Mouse (Mus musculus): ENCODE measurements around the gene Pld2. TPM values are rescaled to one million over a fixed set of nuclear protein-coding genes. Genes with fewer than 3 reads are reported as not detected.

Pld2 gene
- 7.3 TPM for total RNA-seq (2023)

GRCm38 (mm10) chr11:70539877-70540587 lies at the start of gene Pld2:
Pld2 (plus strand) TSS chr11:70540064.

GRCm38 (mm10) chr11:70504970-70505369 lies 34.9 kb upstream of the Pld2 start, which contains the start of gene Tm4sf5:
Tm4sf5 (plus strand) TSS chr11:70505244.

GRCm38 (mm10) chr11:70514288-70514687 lies 25.6 kb upstream of the Pld2 start, which contains the start of gene Vmo1:
Vmo1 (minus strand) TSS chr11:70514616.

DNA sequence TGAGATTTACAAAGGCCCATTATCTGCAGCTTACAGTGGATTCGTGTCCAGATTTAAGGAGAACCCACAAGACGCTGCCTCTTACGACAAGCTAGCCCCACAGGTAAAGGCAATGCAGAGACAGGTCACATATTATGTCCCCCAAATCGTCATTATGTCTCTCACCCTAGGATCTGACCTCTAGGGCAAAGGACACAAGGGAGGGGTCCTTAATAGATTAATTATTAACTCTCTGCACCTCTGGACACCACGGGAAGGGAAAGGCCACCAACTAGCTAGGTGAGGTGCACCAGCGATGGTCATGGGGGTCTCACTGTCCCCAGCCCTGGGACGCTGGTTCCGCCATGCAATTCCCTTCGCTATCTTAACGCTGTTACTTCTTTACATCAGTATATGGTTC lies 20.9 kb upstream of the Pld2 start, which contains the start of gene Gltpd2:
TSS of gene Gltpd2 (plus strand) at position 274 of the 400 bp plus-strand sequence.

GRCm38 (mm10) chr11:70525184-70525678 lies 14.6 kb upstream of the Pld2 start, which contains the start of gene Psmb6:
Psmb6 (plus strand) TSS chr11:70525367.

GRCm38 (mm10) chr11:70532839-70533238 lies 7.0 kb upstream of the Pld2 start, which contains the start of gene Gm40193:
Gm40193 (minus strand) TSS chr11:70532939.

DNA sequence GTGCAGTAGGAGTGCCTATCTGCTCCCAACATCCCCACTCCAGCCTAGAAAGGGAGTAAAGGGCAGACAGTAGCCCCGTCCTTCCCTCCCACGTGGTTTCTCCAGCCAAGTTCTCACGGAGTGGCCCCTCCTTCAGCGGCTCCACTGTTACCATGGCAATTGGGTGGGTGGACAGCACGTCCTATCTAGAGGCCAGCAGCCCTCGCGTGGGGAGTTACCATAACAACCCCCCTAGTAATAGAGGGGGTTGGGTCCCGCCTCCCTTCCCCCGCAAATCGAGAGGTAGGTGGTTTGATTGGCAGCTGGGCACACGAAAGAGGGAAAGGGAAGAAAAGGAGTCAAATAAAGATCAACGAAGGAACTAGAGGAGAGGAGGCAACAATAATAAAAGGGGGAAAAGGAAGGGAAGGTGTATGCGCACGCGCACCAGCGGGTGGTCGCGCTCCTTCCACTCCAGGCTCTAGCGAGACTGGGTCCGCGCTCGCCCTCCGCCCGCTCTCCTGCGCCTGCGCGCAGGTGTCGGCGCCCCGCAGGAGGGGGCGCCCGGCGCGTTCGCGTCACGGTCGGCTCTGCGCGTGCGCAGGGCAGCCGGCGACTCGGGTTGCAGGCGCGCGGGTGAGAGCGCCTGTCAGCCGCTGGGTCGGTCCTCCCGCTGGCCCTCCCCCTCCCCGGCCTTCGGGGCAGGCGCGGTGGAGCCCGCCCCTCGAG lies 22.6 kb downstream of the Pld2 start, which contains the start of gene Mink1:
TSS of gene Mink1 (plus strand) at position 595 of the 708 bp plus-strand sequence.

Other genes starting within 250 kb of the Pld2 start
- gene Alox12e, start 217.4 kb upstream of the Pld2 start, total RNA-seq (2023) = not detected
- gene Alox15, start 188.0 kb upstream of the Pld2 start, total RNA-seq (2023) = 0.68 TPM
- 27.0 TPM for gene Pelp1, start 130.0 kb upstream of the Pld2 start, total RNA-seq (2023)
- gene Arrb2, start 107.4 kb upstream of the Pld2 start, total RNA-seq (2023) = 347 TPM
- 39.9 TPM for gene Med11, start 88.1 kb upstream of the Pld2 start, total RNA-seq (2023)
- 1.1 TPM for gene Zmynd15, start 80.6 kb upstream of the Pld2 start, total RNA-seq (2023)
- gene Cxcl16, start 80.1 kb upstream of the Pld2 start, total RNA-seq (2023) = 2.3 TPM
- 1.5 TPM for gene Tm4sf5, start 34.8 kb upstream of the Pld2 start, total RNA-seq (2023)
- not detected for gene Vmo1, start 25.4 kb upstream of the Pld2 start, total RNA-seq (2023)
- not detected for gene Gltpd2, start 20.9 kb upstream of the Pld2 start, total RNA-seq (2023)
- 129 TPM for gene Psmb6, start 14.7 kb upstream of the Pld2 start, total RNA-seq (2023)
- not detected for gene Gm40193, start 7.1 kb upstream of the Pld2 start, total RNA-seq (2023)
- gene Mink1, start 22.8 kb downstream of the Pld2 start, total RNA-seq (2023) = 201 TPM
- 1.0 TPM for gene 4930544D05Rik, start 75.8 kb downstream of the Pld2 start, total RNA-seq (2023)
- gene Chrne, start 79.2 kb downstream of the Pld2 start, total RNA-seq (2023) = 3.2 TPM
- gene Gp1ba, start 99.1 kb downstream of the Pld2 start, total RNA-seq (2023) = not detected
- gene Rnf167, start 107.2 kb downstream of the Pld2 start, total RNA-seq (2023) = 233 TPM
- gene Slc25a11, start 107.4 kb downstream of the Pld2 start, total RNA-seq (2023) = 53.6 TPM
- 1,552 TPM for gene Pfn1, start 114.6 kb downstream of the Pld2 start, total RNA-seq (2023)
- gene Eno3, start 117.1 kb downstream of the Pld2 start, total RNA-seq (2023) = 29.3 TPM
- 23.4 TPM for gene Spag7, start 129.4 kb downstream of the Pld2 start, total RNA-seq (2023)
- 37.9 TPM for gene Camta2, start 148.0 kb downstream of the Pld2 start, total RNA-seq (2023)
- 0.62 TPM for gene Inca1, start 160.1 kb downstream of the Pld2 start, total RNA-seq (2023)
- gene Kif1c, start 160.5 kb downstream of the Pld2 start, total RNA-seq (2023) = 26.1 TPM
- gene Zfp3, start 224.1 kb downstream of the Pld2 start, total RNA-seq (2023) = 2.7 TPM

Data from CD4-positive naive resting alpha-beta T cell, adult 57 days (primary cell).